Mouse (Mus musculus): Measurements from ENCODE around the gene Gm14226.

GRCm38 (mm10) chr2:155005491-155005890 is 12.6 kb upstream of the Gm14226 start:
- TF ChIP-seq CTCF (IDR thresholded peaks at IDR 0.05; ENCODE audit: low read depth) (no peak), EP300 (optimal IDR thresholded peaks at IDR 0.05) (no peak)

Measured in stomach, postnatal 0 days (tissue).